Mouse (Mus musculus): ENCODE measurements at regions not wholly inside any gene's neighbourhood (a gene's known extent, or its start where the extent isn't known, plus 50 kb on each side); places are given as distances from the start of the nearest gene placed in this dataset.

GRCm38 (mm10) chr15:94067721-94068120 lies 397.5 kb downstream of the Adamts20 start:
- in situ Hi-C loops (cut with MboI, MseI) = no loop called here

GRCm38 (mm10) chr15:94049638-94050273 lies 415.5 kb downstream of the Adamts20 start:
- in situ Hi-C loops (cut with MboI, MseI) = no loop called here

- in situ Hi-C loops (cut with MboI, MseI) = no loop called here
These were observed 419.0 kb downstream of the Adamts20 start for GRCm38 (mm10) chr15:94046186-94046585.

- in situ Hi-C loops (cut with MboI, MseI) = no loop called here
These were observed 420.0 kb downstream of the Adamts20 start for GRCm38 (mm10) chr15:94045131-94045756.

- in situ Hi-C loops (cut with MboI, MseI) = no loop called here
These were observed 432.3 kb downstream of the Adamts20 start for GRCm38 (mm10) chr15:94032957-94033356.

GRCm38 (mm10) chr15:94025996-94026696 lies 430.5 kb upstream of the Prickle1 start:
- in situ Hi-C loops (cut with MboI, MseI) = no loop called here

- in situ Hi-C loops (cut with MboI, MseI) = no loop called here
These were observed 429.7 kb upstream of the Prickle1 start for GRCm38 (mm10) chr15:94025239-94025971.

- in situ Hi-C loops (cut with MboI, MseI) = no loop called here
These were observed 429.1 kb upstream of the Prickle1 start for GRCm38 (mm10) chr15:94024806-94025205.

- in situ Hi-C loops (cut with MboI, MseI) = no loop called here
These were observed 428.5 kb upstream of the Prickle1 start for GRCm38 (mm10) chr15:94024126-94024730.

GRCm38 (mm10) chr15:94023501-94023900 lies 427.8 kb upstream of the Prickle1 start:
- in situ Hi-C loops (cut with MboI, MseI) = no loop called here

- in situ Hi-C loops (cut with MboI, MseI) = no loop called here
These were observed 422.1 kb upstream of the Prickle1 start for GRCm38 (mm10) chr15:94017814-94018213.

- in situ Hi-C loops (cut with MboI, MseI) = no loop called here
These were observed 415.8 kb upstream of the Prickle1 start for GRCm38 (mm10) chr15:94011499-94011898.

GRCm38 (mm10) chr15:94006082-94006481 lies 410.4 kb upstream of the Prickle1 start:
- in situ Hi-C loops (cut with MboI, MseI) = no loop called here

- in situ Hi-C loops (cut with MboI, MseI) = no loop called here
These were observed 409.2 kb upstream of the Prickle1 start for GRCm38 (mm10) chr15:94004911-94005310.

GRCm38 (mm10) chr15:94003145-94003544 lies 407.5 kb upstream of the Prickle1 start:
- in situ Hi-C loops (cut with MboI, MseI) = no loop called here

- in situ Hi-C loops (cut with MboI, MseI) = loop anchor here (10.0 kb wide), 1 partner anchor 240 kb away; no protein-coding TSS in a partner anchor
These were observed 398.9 kb upstream of the Prickle1 start for GRCm38 (mm10) chr15:93994542-93994941.

- in situ Hi-C loops (cut with MboI, MseI) = loop anchor here (10.0 kb wide), 1 partner anchor 245 kb away; no protein-coding TSS in a partner anchor
These were observed 394.4 kb upstream of the Prickle1 start for GRCm38 (mm10) chr15:93990139-93990538.

- in situ Hi-C loops (cut with MboI, MseI) = no loop called here
These were observed 392.7 kb upstream of the Prickle1 start for GRCm38 (mm10) chr15:93988367-93988766.

GRCm38 (mm10) chr15:93986631-93987429 lies 391.1 kb upstream of the Prickle1 start:
- in situ Hi-C loops (cut with MboI, MseI) = no loop called here

GRCm38 (mm10) chr15:93982091-93982490 lies 386.4 kb upstream of the Prickle1 start:
- in situ Hi-C loops (cut with MboI, MseI) = no loop called here

GRCm38 (mm10) chr15:93977494-93977893 lies 381.8 kb upstream of the Prickle1 start:
- in situ Hi-C loops (cut with MboI, MseI) = no loop called here

Data from regulatory T cell (primary cell).